Mouse (Mus musculus): Measurements from ENCODE around the gene B4galnt2. TPM values are rescaled to one million over a fixed set of nuclear protein-coding genes. Genes with fewer than 3 reads are reported as not detected.
A peak's percentile ranks its signal among the peaks of the same experiment; 100 is the strongest.
"Not testable (repeated sequence)": the region's sequence is repeated elsewhere in the genome, so short reads cannot be mapped to it uniquely, and the experiment has no call there.

B4galnt2 gene
- total RNA-seq, 2 experiments from 2014 or later, result not detected

DNA sequence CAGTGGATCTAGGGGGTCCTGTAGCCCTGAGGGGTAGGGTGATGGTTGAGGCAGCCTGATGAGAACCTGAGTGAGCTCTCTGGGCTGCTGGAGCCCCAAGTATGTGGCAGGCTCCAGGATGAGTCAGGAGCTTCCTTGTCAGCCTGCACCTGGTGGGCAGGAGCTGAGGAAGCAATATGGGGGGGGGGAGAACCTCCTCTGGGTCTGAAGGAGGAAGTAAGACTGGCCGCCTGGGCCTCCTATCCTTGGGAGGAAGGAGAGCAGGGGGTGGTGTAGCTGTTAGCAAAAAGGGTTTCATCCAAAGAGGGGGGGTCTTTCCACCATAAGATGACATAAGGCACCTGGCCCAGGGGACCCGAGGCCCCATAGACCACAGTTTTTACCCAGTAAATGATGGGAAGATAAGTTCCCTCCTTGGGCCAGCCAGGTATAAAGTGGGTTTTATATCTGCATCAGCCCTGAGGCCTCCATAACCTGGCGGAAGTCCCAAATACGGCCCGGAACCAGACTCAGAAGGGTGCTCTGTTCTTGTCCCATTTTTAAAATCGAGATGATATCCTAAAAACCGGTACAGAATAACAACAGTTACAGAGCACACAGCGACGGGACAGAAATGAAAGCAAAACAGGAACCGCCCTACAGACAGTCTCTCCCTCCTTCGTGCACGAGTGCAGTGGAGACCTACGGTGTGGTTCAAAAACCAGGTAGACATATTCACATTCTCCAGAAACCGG, 18.1 kb downstream of the B4galnt2 start:
- DNase-seq, result no peak

DNA sequence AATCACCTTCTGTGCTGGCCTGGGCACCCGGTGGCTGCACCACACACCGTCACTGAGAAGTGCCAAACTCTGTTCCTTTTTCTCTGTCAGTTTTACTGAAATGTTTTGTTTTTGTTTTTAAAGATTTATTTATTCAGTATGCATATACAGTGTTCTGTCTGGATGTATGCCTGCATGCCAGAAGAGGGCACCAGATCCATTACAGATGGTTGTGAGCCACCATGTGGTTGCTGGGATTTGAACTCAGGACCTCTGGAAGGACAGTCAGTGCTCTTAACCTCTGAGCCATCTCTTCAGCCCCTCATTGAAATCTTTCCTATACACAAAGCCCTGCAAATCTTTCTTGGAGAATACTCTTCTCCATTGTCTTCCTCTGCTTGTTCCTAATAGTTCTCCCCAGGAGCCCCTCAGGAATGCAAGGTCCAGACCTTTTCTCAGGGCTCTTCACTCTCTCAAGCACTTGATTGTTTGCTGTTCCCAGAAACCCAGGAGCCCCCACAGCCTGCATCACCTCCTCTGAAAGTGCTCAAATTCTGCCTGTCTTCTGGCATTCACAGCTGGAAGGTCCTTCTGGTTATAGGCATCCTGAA, 24.1 kb downstream of the B4galnt2 start:
- no peak for DNase-seq

DNA sequence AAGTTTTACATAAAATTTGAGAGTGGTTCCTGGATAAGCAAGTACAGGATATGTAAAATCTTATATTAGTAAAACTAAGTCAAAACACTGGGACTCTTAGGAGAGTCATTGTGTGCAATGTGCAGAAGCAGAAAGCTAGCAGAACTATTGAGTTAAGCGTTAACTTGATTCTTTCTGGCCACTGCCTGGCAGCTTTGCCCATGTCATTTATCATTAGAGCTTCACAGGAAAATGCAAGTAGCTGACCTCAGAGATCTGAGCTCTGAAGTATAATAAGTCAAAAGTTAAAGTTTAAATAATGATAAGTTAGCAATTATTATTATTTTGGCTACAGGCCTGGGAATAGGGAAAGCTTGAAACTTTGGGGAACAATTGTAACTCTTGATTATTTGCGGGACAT, 34.8 kb downstream of the B4galnt2 start:
- DNase-seq, result not testable (repeated sequence)

DNA sequence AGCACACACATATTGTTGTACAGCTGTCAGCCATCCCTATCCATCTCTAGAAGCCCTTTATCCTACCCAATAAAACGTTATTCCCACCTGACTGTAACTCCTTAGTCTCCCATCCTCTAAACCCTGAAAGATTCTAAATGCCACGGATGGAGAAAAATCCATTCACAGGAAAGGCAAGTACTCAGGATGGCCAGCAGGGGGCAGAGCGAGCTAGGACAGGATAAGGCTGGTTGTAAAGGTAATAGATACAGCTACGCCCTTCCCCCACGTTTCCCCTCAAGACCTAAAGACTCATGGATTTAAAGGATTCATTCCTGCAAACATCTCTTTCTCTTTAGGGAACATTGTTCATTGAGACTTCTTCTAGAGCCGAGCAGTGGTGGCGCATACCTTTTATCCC, 38.4 kb downstream of the B4galnt2 start:
- DNase-seq, result peak; percentile 15 to 42

DNA sequence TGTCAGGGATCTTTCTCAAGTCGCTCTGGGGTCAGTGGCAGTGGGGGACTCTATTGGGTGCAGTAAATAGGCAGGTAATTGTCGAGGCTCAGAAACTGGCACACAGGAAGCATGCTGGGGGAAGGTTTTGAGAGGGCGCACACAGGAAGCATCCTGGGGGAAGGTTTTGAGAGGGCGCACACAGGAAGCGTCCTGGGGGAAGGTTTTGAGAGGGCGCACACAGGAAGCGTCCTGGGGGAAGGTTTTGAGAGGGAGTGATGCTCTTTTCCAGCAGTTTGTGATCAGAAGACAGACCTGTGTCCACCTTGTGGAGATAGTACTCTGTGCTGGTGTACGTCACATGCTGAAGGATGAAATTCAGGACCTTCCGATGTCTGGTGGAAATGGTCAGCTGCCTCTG, 38.9 kb downstream of the B4galnt2 start:
- DNase-seq, result no peak

DNA sequence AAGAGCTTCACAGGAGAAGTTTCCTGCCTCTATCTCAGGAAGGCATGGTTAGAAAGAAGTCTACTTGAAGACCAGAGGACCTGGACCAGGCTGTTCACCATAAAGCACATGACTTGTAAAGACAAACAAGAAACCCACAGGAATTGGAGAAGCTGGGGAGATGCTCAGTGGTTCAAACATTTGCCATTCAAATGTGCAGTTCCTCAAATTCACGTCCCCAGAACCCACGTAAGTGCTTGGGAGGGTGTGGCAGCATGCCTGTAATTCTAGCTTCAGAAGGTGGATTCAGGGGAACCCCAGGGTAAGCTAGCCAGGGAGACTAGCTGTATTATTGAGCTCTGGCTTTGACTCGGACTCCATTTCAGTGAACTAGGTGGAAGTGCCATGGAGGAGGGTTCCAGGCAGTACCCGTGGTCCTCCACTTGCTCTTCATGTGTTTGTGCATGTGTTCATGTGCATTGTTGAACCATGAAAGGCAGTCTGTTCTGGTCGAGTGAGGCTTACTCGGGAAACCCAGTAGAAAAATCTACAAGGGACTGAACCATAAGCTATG, 44.7 kb downstream of the B4galnt2 start:
- no peak for DNase-seq

DNA sequence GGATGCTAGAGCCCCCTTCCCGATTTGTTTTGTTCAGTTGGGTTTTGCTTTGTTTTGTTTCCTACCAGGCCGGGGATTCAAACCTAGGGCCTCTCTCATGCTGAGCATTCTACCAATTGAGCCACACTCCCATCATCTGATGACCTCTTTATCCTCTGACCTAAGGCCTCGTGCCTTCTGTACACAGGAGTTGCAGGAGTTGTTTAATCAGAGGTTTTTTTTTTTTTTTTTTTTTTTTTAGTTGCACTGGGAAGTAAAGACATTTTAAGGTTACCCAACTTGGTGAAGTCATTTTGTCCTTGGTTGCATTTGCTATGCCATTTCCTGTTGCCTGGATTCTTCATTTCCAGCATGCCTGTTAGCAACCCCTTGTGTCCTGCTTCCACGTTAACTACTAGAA, 45.2 kb downstream of the B4galnt2 start:
- DNase-seq, result no peak

DNA sequence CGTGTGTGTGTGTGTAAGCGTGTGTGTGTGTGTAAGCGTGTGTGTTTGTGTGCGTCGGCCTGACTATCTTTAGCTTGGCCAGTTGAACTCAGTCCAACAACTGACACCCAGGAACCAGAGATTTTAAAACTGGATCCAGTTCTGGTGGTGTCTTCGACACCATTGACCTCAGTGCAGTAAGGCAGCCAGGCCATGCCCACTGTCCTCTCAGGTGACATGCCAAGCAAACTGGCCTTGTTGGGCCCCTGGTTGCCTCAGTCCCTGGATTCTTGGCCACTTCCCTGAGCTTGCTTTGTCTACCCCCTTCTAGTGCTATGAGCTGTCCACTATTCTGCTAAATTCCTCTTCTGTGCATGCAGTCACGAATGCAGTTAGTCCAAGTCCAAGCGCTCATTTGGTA, 53.3 kb downstream of the B4galnt2 start:
- no peak for DNase-seq

DNA sequence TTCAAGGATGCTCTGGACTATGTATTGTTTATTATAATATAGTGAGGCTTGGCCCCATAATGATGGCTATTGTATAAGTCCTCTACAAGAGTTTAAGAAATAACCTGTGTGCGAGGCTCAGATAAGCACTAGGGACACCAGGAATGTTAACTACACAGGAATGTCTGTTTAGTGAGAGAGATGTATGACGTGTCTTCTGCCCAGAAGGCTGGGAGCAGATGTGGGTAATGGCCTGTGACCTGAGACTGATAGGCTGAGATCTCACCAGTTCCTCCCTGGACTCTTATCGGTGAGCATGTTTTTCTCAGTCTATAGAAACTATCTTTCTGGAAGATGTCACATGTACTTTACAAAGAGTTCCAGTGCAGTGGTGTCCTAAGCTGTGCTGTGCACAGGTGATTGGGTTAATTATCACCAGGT, 54.6 kb downstream of the B4galnt2 start:
- DNase-seq, result no peak

DNA sequence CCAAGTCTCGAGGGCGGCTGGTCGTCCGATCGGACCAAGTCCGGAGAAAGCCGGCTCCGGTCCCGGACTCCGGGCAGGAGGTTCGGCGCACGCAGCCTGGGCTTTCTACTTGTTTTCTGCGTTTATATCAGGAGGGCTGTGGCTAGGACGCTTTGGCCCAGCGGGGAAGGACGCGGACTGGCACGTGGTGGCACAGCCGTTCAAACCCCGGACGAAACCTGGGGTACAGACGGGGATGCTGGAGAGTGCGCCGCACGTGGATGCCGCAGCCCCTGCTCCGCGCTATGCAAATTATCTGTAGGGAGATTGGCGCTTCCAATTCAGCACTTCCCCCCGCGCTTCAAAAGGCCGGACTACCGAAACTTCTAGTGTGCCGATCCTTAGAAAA, 55.2 kb downstream of the B4galnt2 start:
- DNase-seq, result no peak

DNA sequence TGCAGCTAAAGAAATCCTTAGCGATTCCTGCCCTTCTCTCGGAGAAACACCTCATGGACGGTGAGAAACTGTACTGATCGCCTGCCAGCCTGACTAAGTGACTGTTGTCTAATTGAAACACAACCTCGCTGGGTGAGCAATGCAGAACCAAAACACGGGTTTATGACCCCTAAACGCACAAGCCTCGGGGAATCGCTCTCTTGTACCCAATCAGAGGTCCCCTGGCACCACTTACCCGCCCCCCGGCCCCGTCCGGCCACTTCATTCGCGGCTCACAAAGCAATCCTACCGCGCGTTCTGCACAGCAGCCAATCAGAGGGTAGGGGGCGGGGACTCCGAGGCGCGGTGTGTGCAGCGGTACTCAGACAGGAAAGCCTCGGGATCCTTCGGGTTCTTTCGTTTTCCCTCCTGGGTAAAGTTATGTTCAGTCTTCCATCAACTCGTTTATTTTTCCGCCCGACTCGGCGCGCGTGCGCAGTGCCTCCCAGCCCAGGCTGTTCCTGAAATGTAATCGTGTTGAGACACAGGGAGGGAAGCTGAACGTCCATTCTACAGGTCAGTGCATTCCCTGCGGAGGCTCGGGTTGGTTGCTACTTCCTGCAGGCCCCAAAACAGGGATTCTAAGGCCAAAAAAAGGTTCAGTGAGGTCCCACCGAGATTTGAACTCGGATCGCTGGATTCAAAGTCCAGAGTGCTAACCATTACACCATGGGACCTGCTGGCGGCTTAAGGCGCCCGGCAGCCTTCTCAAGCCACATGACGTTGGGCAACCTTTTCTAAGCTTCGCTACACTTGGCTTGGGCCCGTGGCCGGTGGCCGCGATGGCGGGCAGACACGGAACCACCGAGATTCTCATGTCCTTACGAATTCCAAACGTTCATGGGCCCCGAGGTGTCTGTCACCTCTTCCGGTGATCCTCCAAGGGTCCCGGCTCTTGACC, 55.9 kb downstream of the B4galnt2 start:
- peak; percentile 95 to 97 for DNase-seq

DNA sequence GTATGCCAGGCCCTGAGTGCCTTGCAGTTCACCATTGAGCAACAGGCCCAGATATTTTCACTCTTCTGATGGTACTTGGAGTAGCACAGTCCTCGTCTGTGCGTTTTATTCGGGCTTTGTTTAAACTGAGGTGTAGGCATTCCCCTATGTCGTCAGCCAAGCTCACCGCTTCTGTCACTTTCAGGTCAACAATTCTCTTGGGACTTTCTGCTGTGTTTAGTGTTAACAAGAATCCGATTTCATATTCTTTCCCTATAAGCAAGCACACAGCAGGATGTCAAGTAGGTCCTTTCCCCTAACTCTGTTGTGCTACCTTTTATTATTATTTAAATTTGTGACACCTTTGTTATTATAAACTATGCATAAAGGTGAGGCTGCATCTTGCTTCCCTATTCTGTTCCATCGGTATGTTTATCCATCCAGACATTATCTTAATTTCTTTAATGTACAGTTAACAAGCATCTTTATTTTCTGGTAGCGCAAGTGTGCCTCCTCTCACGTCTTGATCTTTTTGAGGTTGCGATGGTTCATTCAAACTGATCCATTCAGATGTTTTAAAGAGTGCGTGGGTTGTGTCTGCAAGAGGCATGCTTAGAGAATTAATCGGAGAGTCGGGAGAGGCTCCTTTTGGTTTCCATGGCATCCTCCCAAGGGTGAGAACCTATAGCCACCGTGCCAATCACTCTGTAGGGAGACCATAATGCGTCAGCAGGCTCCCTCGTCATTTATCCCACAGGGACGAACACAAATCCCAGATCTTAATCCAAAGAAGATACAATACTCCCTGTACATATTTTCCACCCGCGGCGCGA, 56.8 kb downstream of the B4galnt2 start:
- peak in 1 of 2 experiments; percentile 18 for DNase-seq

DNA sequence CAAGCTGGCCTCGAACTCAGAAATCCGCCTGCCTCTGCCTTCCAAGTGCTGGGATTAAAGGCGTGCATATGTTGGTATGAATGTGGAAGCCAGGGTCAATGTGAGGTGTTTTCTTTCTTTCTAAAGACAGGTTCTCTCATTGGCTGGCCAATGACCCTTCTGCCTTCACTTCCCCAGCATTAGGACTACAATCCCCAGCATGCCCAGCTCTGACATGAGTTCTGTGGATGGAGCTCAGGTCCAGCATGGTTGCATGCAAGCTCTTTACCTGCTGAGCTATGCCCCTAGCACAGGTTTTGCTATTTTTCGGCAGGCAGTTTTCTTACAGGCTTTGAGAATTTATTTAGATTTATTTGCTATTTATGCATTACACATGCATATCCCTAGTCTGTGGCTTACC, 57.4 kb downstream of the B4galnt2 start:
- DNase-seq, result no peak

DNA sequence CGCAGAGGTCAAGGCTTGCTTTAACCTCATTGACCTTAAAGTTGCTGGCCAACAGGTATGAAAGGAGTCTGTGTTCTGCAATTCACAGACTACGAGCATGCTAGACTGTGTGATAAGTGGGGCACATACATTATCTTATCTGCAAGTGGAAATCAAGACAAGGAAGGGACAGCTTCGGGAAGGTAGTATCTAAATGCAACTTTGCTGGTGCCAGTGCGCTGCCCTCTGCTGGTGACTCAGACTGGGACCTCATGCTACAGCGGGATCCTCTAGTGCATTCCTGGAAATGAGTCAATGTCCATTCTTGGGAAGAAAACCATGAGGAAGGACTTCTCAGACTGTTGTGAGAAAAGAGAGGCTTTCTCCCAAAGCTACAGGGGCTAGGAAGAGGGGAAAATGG, 61.0 kb downstream of the B4galnt2 start:
- DNase-seq, result peak in 1 of 2 experiments; percentile 42

DNA sequence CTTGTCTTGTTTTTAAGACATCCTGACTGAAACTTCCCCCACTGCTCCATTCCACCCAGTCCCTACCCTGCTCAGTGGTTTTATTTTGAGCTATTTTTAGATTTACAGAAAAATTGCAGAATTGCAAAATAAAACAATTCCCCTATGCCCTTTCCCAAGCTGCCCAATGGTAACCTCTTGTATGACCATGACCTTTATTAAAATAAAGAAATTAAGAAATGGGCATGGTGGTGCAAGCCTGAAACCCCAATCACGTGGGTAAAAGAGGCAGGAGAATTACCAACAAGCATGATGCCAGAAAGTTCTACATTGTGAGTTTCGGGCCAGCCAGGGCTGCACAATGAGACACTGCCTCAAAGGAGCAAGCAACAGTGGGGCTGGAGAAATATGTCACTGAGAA, 63.8 kb downstream of the B4galnt2 start:
- no peak for DNase-seq

DNA sequence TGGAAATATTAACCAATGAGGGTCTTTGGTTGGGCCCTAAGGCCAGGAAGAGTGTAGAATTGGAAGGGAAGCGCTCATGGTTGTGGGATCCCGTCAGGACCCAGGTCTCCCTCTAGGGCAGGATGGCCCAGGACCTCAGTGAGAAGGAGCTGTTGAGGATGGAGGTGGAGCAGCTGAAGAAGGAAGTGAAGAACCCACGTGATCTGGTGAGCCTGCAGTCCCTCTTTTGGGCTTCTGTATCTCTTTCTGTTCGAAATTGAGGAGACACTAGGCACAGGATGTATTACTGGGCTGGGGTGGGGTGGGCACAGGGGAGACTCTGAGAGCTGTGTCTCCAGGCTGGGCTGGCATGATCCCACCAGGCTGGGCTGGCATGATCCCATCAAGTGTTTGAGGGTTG, 69.8 kb downstream of the B4galnt2 start:
- no peak for DNase-seq

DNA sequence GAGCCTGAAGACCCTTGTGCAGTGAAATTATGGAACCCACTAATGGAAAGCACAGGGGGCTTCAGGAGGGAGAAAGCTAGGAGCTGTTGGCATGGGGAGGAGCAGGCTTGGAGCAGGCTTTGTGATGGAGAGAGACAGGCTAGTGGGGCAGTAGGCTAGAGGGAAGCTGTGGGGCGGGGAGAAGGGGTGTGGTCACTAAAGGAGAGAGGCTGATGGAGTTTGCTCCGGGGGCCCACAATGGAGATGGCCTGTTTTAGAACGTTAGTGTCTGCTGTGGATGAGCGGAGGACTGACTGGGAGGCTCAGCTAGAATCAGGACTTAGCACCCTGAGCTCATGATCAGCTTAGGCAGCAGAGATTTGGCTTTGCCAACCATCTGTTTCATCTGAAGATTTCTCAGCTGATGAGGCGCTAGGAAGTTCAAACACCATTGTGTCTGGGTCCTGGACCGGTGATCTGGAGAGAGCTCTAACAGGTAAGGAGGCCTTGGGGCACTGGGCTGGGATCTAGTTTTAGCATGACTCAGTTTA, 71.2 kb downstream of the B4galnt2 start:
- DNase-seq, result no peak

DNA sequence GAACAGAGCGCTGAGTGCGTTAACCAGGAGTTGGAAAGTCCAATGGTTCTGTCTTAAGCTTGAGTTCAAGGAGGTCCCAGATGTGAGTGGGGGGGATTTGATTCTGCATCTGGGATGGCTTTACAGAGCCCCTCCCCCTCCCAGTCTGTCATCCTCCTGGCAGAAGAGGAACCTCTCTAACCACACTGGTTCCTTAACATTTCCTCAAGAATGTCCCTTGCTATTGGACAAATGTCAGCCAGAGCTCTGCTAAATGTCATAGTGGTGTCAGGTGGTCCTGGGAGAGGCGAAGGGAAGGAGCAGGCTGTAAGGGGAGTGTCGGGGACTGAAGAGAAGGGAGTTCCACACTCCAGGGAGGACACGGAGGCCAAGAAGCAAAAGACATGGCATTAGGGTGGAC, 71.7 kb downstream of the B4galnt2 start:
- no peak for DNase-seq

DNA sequence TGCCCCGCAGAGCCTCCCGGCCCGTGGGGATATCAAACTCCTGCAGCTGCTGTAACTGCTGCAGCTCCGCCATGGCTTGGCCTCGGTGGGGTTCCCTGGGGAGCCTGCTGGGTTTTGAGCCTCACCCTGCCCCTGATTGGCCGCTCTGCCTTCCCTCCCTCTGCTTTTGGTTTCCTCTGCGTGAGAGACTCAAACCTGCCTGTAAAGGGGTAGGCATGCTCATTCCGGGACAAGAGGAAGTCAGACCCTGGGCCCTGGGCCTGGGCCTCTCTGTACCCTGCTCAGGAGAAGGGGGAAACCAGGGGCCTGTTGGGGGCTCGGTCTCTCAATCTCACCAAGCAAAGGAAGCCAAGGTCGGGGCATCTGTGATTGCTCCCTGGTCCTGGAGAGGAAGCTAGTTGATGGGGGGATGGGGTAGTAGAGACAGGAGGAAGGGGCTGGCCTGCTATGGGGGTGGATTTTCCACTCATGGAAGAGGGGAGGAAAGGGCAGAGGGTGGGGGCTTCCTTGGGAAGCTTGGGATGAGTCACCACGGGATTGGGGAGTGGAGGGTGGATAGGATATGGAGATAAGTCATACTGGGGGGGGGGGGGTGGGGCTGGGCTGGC, 72.5 kb downstream of the B4galnt2 start, which contains the start of gene Abi3:
Gene Abi3, minus strand, starts transcription at position 403 of the 608 bp plus-strand sequence.
- no peak for DNase-seq

DNA sequence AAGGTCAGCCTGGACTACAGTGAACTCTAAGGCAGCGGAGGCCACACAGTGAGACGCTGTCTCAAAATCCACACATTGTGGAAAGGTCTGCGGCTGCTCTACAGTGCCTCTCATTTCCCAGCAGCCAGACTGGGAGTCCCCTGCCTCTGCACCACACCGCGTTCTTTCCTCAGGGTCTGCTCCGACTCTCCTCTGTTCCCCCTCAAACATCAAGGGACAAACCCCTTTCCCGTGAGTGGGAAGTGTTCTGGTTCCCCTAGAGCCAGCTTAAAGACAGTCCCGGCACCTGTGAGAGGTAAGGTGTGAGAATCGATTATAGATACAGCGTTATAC, 73.2 kb downstream of the B4galnt2 start:
- DNase-seq, result no peak

All from layer of hippocampus, postnatal 36 days (tissue).